Mouse (Mus musculus) CH12F3 (cell line): ENCODE results near the gene Dennd1a.

Experiments
- in situ Hi-C: fragments of 300-500 bp; cut with MboI; formaldehyde crosslinking; loops from 2 replicates; pipeline ENCODE4 v1.14.3; 2020; ENCODE audit warnings: low sequenced_read_pairs

Gene Dennd1a

DNA sequence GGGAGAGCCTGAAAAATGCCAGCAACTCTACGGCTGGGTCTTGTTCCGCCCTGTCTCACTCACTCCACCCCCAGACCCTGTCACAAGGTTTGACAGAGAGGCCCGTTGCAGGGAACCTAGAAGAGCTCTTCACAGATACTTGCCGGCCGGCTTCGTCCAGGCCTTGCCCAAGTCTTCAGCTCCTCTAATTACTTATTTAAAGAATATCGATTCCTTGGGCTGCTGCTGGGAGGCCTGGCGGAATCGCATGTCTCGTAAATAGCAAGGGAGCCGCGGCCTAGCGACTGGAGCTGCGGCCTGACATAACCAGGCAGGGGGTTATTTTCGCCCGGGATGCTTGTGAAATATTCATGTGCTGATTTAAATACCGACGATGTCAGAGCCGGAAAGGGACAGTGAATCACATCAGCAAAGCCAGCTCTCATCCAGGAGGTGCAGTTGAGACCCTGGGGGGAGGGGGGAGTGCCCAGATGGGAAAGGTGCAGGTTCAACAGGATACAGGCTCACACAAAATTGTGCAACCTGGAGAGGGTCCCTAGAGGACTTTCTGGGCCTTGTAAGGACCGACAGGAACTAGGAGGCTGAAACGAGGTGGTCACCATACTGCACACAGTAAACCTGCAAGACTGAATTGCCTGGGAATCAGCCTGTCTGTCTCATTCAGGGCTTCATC is 528.7 kb downstream of the Dennd1a start:
- in situ Hi-C loops: loop anchor here (25.0 kb wide), 1 partner anchor 371 kb away; no protein-coding TSS in a partner anchor

DNA sequence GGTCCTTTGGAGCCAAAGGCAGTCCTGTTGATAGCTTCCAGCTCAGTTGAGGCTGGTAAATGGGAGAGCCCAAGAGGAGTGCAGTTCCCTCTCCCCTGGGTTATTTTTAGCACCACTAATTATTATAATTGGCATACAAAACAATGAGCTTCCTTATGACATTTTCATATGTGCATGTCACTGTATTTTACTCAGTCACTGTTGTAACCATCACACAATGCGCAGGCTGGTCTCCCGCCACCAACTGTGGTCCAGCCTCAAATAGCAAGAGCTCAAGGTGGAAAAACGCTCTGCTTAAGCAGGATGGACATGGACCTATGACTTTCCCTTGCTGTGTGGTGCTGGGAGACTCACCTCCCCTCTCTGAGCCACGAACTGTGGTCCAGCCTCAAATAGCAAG is 529.4 kb downstream of the Dennd1a start:
- in situ Hi-C loops: loop anchor here (25.0 kb wide), 1 partner anchor 370 kb away; no protein-coding TSS in a partner anchor

DNA sequence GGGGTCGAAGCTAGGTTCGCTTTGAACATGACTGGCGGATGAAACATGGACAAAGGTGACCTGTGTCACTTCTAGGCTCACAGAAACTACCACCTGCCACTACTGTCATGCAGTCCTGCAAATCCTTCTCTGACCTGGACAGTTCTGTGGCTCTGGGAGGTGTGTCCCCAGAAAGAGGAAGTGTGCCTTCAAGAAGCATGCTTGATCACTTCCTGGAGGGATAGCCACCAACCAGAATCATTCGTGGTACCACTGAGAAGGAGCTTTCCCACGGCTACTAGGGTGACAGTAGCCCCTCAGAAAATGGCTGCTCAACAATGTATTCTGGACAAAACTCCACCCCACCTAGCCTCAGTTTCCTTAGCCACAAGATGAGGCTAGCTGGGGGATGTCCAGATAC is 530.2 kb downstream of the Dennd1a start:
- in situ Hi-C loops: loop anchor here (25.0 kb wide), 1 partner anchor 370 kb away; no protein-coding TSS in a partner anchor

DNA sequence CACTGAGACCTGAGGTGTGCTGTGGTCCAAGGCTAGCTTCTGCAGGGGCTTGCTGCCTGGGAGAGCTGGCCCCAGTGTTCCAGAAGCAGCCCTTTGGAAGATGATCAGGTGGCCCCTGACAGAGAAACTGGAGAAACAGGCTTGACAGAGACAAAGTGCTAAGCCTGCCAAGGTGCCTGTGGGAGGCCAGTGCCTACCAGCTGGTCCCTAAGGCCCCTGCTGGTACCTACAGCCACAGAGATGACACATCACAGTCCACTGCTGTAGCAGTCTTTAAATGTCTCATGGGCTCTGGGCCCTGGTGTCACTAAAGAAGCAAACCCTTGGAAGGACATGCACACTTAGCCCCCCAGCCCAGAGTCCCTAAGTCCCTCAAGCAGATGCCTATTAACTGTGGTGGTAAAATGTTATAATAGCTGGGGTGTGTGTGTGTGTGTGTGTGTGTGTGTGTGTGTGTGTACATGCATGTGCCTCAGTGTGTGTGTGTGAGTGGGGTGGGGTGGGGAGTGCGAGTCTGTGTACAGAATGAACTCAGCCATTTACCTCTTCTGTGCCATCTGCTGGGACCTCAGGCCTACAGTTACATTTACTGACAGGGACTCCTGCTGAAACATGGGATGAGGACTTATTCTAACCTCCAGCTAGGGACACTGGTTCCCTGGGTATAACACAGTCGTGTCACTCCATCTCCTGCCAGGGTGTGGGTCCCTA is 530.8 kb downstream of the Dennd1a start:
- in situ Hi-C loops: loop anchor here (25.0 kb wide), 1 partner anchor 369 kb away; no protein-coding TSS in a partner anchor

DNA sequence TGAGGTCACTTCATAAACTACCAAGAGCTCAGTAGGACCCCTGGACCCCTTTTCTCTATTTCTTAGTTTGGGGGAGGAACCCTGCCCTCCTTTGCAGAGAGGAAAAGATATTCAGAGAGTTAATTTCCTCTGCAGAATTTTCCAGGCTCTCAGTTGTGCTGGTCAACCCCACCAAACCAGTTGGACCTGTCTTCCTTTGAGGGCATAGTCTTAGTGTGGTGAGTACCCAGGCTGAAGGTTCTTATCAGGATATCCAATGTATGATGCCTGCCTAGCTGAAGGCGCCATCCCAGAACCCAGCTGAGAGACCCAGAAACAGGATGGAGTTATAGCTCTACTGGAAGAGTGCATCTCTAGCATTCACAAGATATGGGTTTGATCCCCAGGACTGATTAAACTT is 536.1 kb downstream of the Dennd1a start:
- in situ Hi-C loops: loop anchor here (25.0 kb wide), 1 partner anchor 364 kb away; no protein-coding TSS in a partner anchor

DNA sequence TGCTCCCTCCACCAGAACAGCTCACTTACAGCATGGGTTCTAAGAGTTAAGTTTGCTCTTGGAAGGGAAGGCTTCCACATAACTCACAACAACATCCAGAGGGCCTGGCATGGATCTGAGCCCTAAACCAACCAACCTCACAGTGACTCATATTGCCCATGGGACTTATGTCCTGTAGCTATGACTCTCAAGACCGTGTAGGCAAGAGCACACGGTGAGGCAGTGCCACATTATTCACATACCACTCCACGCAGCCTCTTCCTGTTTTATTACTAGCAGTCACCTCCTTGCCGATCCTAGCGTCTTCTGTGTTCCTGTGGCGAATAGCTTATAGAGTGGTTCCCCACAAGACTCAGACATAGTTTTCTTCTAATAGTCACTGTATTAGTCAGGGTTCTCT is 537.9 kb downstream of the Dennd1a start:
- in situ Hi-C loops: no loop called here
